Mouse (Mus musculus) embryonic facial prominence, embryonic 10.5 days (tissue): ENCODE results near the gene Olfr547. TPM values are rescaled to one million over a fixed set of nuclear protein-coding genes. Genes with fewer than 3 reads are reported as not detected.

Source experiments
- DNase-seq: peaks from one replicate; pipeline ENCODE4 v3.0.0-alpha.2; 2017; ENCODE audit warnings: low spot score
- H3K27ac ChIP-seq: fragments of 300-500 bp; sonication (generic); replicated peaks from 2 replicates; pipeline ENCODE4 v1.5.1; 2016; ENCODE audit warnings: mild to moderate bottlenecking
- H3K27me3 ChIP-seq: fragments of 300-500 bp; sonication (generic); replicated peaks from 2 replicates; pipeline ENCODE4 v1.6.1; 2016; ENCODE audit warnings: low read depth, mild to moderate bottlenecking; ENCODE audit not compliant: poor library complexity, severe bottlenecking
- H3K36me3 ChIP-seq: fragments of 300-500 bp; sonication (generic); replicated peaks from 2 replicates; pipeline ENCODE4 v1.6.1; 2016; ENCODE audit warnings: mild to moderate bottlenecking, moderate library complexity
- H3K4me1 ChIP-seq: fragments of 300-500 bp; sonication (generic); 2 replicates; pipeline ENCODE4 v1.6.1; 2016
- H3K4me3 ChIP-seq: fragments of 300-500 bp; sonication (generic); 2 replicates; pipeline ENCODE4 v1.5.1; 2016; ENCODE audit warnings: mild to moderate bottlenecking, moderate library complexity
- H3K9me3 ChIP-seq: fragments of 300-500 bp; sonication (generic); 2 replicates; pipeline ENCODE4 v1.6.1; 2016; ENCODE audit warnings: mild to moderate bottlenecking
- WGBS: fragments of 180-500 bp; shearing (Covaris S2); methylation state at CpG from one replicate; pipeline ENCODE4 v1.1.7; 2016; 5-methylcytosine and 5-hydroxymethylcytosine counted together
- polyA plus RNA-seq: library from polyadenylated mRNA; unstranded; fragments of >200 nt; fragmentation: Nextera tagmentation; extraction: Ambion mirVana; gene quantifications from 2 replicates; pipeline ENCODE4 v1.2.1, GENCODE M21; 2016

Olfr547 gene
- polyA plus RNA-seq, 1 experiment from 2014 or later = not detected

DNA sequence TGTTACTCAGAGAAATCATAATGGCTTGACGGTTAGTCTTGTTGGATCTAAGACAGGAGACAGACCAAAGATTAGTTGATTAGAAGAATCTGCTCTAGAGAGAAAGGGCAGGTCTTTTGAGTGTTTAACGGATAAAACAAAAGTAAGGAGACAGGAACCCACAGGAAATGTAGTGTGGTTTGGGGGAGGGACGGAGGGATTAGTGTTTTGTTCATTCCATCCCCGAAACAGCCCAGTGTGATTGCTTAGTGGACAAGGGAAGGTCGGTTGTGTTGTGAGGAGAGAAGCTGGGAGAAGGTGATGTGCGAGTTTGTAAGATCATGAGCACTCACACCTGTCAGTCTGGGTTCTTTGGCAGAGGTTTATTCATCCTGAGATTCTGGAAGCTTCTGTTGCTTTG, 41.4 kb downstream of the Olfr547 start:
- H3K9me3 ChIP-seq = no peaks in the 10 kb centered on the region
- WGBS = 79% methylated on average over 6 of the region's 6 CpGs
- H3K36me3 ChIP-seq = no peaks in the 10 kb centered on the region
- no peaks in the 10 kb centered on the region for H3K27me3 ChIP-seq
- H3K27ac ChIP-seq = no peak overlapping the region
- no peak for DNase-seq
- no peaks in the 10 kb centered on the region for H3K4me1 ChIP-seq
- H3K4me3 ChIP-seq = no peak overlapping the region

Other genes with a start within 250 kb of the Olfr547 start
- 267 and 280 TPM in 2 replicates for gene Rrm1, start 93.1 kb upstream of the Olfr547 start, polyA plus RNA-seq
- gene Olfr543, start 53.1 kb upstream of the Olfr547 start, polyA plus RNA-seq = 0.55 and 0.58 TPM in 2 replicates
- 0.10 and 0.13 TPM in 2 replicates for gene Olfr544, start 46.4 kb upstream of the Olfr547 start, polyA plus RNA-seq
- gene Olfr545, start 35.2 kb upstream of the Olfr547 start, polyA plus RNA-seq = 0.05 and 0.24 TPM in 2 replicates
- not detected in 2 replicates for gene Olfr548-ps1, start 6.1 kb downstream of the Olfr547 start, polyA plus RNA-seq
- not detected in 2 replicates for gene Olfr549, start 15.1 kb downstream of the Olfr547 start, polyA plus RNA-seq
- 0.24 and 0.54 TPM in 2 replicates for gene Trim21, start 30.7 kb downstream of the Olfr547 start, polyA plus RNA-seq
- not detected in 2 replicates for gene Olfr550, start 36.7 kb downstream of the Olfr547 start, polyA plus RNA-seq
- not detected in 2 replicates for gene Olfr551, start 57.1 kb downstream of the Olfr547 start, polyA plus RNA-seq
- gene Olfr552, start 63.0 kb downstream of the Olfr547 start, polyA plus RNA-seq = not detected in 2 replicates
- not detected in 2 replicates for gene Olfr553, start 83.5 kb downstream of the Olfr547 start, polyA plus RNA-seq
- gene Olfr554, start 103.7 kb downstream of the Olfr547 start, polyA plus RNA-seq = not detected in 2 replicates
- not detected in 2 replicates for gene Olfr555, start 124.1 kb downstream of the Olfr547 start, polyA plus RNA-seq
- gene Olfr556, start 130.2 kb downstream of the Olfr547 start, polyA plus RNA-seq = not detected in 2 replicates
- 10.9 and 13.2 TPM in 2 replicates for gene Trim68, start 152.6 kb downstream of the Olfr547 start, polyA plus RNA-seq
- gene Olfr557, start 161.2 kb downstream of the Olfr547 start, polyA plus RNA-seq = not detected in 2 replicates
- 0.09 TPM in 1 of 2 replicates, not detected in the other for gene Olfr558, start 167.5 kb downstream of the Olfr547 start, polyA plus RNA-seq
- not detected in 2 replicates for gene Olfr33, start 184.3 kb downstream of the Olfr547 start, polyA plus RNA-seq
- not detected in 2 replicates for gene Olfr559, start 192.7 kb downstream of the Olfr547 start, polyA plus RNA-seq
- not detected in 2 replicates for gene Olfr560, start 224.6 kb downstream of the Olfr547 start, polyA plus RNA-seq
- gene Olfr78, start 224.7 kb downstream of the Olfr547 start, polyA plus RNA-seq = not detected in 2 replicates
- not detected in 2 replicates for gene Olfr561, start 236.5 kb downstream of the Olfr547 start, polyA plus RNA-seq